Mouse (Mus musculus) brain, embryonic 14.5 days (tissue): ENCODE data around the gene Gm42791.

Experiments
- CTCF ChIP-seq: fragments of 200-500 bp; IDR thresholded peaks from 2 replicates; pipeline ENCODE4 v1.5.1; 2012; ENCODE audit warnings: inconsistent platforms, mild to moderate bottlenecking, moderate library complexity, borderline replicate concordance; ENCODE audit not compliant: insufficient read depth, insufficient read length; ENCODE audit errors: extremely low read depth
- POLR2A ChIP-seq: fragments of 200-500 bp; IDR thresholded peaks from 2 replicates; pipeline ENCODE4 v1.6.1; 2012; ENCODE audit warnings: mild to moderate bottlenecking, inconsistent platforms, borderline replicate concordance; ENCODE audit not compliant: poor library complexity, insufficient read depth, insufficient read length, severe bottlenecking; ENCODE audit errors: extremely low read depth

DNA sequence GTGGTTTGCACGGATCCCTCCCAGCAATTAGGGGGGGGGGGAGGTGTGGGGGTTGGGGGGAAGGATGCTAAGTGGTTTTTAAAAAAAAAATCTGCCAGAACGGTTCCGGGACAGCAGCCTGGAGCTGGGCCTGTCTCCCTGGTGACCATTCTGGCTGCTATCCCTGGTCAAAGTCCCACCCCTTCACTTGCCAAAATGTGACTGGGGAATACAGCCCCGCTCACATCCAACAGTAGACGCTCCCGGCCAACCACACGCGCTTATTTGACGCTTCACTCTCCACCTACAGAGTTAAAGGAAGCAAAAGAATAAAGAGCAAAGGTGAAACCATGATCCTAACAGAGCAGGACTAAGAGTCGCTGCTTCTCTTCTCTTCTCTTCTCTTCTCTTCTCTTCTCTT, 42.8 kb upstream of the Gm42791 start:
- no peak for TF ChIP-seq CTCF
- no peak for TF ChIP-seq POLR2A
